Mouse (Mus musculus): ENCODE measurements around the gene Ddi2.

GRCm38 (mm10) chr4:141711250-141711649 is 12.0 kb downstream of the Ddi2 start:
- TF ChIP-seq USF1 (IDR thresholded peaks at IDR 0.05; ENCODE audit: low read depth) (no peak), CEBPB (IDR thresholded peaks at IDR 0.05; ENCODE audit: low read depth) (no peak), MAX (IDR thresholded peaks at IDR 0.05) (no peak)

All from C2C12 (cell line).